Mouse (Mus musculus): Measurements from ENCODE around the gene Pdzrn4. TPM values are rescaled to one million over a fixed set of nuclear protein-coding genes. Genes with fewer than 3 reads are reported as not detected.

Gene Pdzrn4
- polyA plus RNA-seq, 1 experiment from 2014 or later: 1.9 TPM

DNA sequence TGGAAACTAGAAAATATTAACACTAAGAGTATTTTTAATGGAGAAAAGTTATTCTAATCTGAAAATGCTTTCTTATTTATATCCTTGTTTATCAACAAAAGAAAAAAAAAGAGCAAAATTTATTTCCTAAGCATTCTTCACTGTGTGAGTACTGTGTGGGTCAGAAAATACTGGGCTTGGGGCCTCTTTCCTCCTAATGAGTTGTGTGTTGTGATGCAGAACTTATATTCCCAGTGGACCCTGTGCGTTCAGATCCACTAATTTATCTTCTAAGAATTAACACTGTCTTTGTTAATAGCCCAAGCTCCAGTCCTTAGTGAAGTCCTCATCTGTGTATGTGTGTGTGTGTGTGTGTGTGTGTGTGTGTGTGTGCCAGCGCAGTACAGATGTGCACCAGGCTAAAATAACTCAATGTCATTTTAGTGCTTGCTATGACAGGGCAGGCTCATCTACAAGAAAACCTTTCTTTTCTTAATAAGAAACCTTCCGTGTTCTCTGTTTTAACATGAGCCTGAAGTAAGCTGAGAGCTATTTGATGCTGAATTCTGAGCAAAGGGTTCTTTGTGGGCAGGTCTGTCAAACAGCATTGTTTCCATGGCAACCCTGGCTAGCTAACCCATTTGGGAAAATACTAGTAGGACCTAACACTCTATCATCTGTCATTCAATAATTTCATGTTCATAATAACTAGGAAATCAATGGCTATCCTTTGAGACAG, 174.0 kb downstream of the Pdzrn4 start:
- Histone ChIP-seq H3K4me3 (replicated peaks) (no peak overlapping the region), H3K27me3 (replicated peaks) (no peaks in the 10 kb centered on the region), H3K4me2 (replicated peaks) (no peak overlapping the region), H3K9me3 (no peaks in the 10 kb centered on the region), H3K36me3 (no peaks in the 10 kb centered on the region), H3K27ac (no peak overlapping the region), H3K9ac (no peak overlapping the region), H3K4me1 (replicated peaks) (no peaks in the 10 kb centered on the region)
- no peak for ATAC-seq
- 78% methylated on average over 3 of the region's 3 CpGs for WGBS

DNA sequence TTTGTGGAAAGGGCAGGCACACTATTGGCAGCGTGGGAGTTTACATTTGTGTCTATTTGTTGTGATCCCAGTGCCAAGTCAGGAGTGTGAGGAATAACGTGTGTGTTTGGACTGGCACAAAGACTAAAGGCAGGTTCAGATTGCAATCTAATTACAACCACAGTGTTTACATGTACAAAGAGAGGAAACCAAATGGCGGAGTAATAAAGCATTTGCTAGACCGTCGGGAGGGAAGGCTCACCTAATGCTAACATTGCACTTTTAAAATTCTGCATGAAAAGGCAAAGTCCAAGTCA, 174.5 kb downstream of the Pdzrn4 start:
- WGBS: 40% methylated on average over 5 of the region's 5 CpGs

DNA sequence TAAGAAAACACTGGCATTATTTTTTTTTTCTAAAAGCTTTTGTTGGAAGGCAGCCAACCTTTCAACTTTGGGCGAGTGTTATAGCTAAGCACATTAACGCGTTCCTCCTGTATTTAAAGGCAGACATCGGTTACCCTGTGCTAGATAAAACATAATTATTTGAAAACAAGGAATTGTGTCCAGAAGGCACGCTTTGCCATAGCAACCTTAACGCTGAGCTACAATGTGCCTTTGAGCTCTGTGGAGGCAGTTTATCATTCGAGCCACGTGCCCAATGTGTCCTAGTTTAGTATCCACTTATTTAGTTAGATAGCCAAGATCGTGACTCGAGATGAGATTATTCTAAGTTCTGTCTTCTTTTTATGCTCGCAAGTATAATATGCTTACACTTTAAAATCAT, 180.8 kb downstream of the Pdzrn4 start:
- no peaks in the 10 kb centered on the region for H3K4me1 ChIP-seq (replicated peaks)
- no peaks in the 10 kb centered on the region for H3K27me3 ChIP-seq (replicated peaks)
- no peak overlapping the region for H3K4me2 ChIP-seq (replicated peaks)
- H3K36me3 ChIP-seq: no peaks in the 10 kb centered on the region
- H3K9me3 ChIP-seq: no peaks in the 10 kb centered on the region
- no peak overlapping the region for H3K27ac ChIP-seq
- no peak overlapping the region for H3K9ac ChIP-seq
- ATAC-seq: no peak
- H3K4me3 ChIP-seq (replicated peaks): no peak overlapping the region
- 43% methylated on average over 11 of the region's 11 CpGs for WGBS

More for the DNA sequence above, 174.5 kb downstream of the Pdzrn4 start:
- Histone ChIP-seq H3K27me3 (replicated peaks) (no peaks in the 10 kb centered on the region), H3K9me3 (no peaks in the 10 kb centered on the region), H3K4me3 (replicated peaks) (no peak overlapping the region), H3K36me3 (no peaks in the 10 kb centered on the region), H3K9ac (no peak overlapping the region), H3K4me2 (replicated peaks) (no peak overlapping the region), H3K4me1 (replicated peaks) (no peaks in the 10 kb centered on the region), H3K27ac (no peak overlapping the region)
- no peak for ATAC-seq

DNA sequence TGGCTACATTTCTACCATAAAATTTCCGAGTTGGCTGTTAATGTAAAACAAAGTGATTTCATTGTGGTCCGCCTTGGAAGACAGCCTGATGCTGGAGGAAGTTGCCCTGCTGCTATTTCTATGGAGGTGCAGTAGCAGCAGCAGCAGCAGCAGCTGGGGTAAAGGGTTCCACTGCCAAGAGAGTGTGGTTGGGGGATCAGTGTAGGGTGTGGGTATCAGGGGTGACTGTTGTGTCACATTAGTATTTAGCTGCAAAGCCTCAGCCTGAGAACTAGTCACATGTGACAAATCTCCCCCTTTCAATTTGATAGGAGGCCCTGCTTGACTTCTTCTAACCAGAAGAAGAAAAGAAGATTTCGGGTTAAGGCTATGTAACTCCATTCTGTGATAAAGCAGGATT, 183.5 kb downstream of the Pdzrn4 start:
- no peaks in the 10 kb centered on the region for H3K4me1 ChIP-seq (replicated peaks)
- no peak overlapping the region for H3K4me2 ChIP-seq (replicated peaks)
- no peaks in the 10 kb centered on the region for H3K27me3 ChIP-seq (replicated peaks)
- H3K9ac ChIP-seq: no peak overlapping the region
- H3K27ac ChIP-seq: no peak overlapping the region
- no peaks in the 10 kb centered on the region for H3K9me3 ChIP-seq
- no peak for ATAC-seq
- no peak overlapping the region for H3K4me3 ChIP-seq (replicated peaks)
- H3K36me3 ChIP-seq: no peaks in the 10 kb centered on the region
- 57% methylated on average over 3 of the region's 3 CpGs for WGBS

DNA sequence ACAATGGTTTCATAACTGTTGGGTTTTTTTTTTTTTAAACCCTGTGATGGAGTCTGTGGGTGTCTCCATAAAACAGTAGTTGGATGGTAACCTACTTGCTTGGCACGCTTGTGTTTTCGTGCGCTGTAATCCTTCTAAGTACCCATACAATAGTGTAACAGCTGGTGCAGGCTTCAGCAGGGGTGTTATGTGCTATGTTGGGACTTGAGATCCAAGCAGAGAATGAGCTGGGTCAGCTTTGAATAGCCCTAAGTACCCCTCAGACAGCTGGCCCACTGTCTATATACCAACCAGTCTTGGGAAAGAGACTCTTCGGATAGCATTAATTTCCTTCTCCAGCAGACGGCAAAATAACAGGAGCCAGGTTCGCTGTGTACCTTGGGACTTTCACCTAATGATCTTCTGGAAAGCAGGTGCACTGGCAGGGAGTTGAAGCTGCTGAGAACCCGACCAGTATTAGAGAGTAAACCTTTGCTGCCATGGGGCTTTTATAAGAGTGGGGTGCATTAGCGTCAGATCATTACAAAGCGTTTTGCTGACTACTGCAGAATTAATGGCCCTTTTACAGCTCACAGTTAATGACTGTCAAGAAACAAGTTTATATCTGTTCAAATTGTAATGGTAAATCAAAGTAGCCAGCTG, 184.2 kb downstream of the Pdzrn4 start:
- Histone ChIP-seq H3K9ac (no peak overlapping the region), H3K27ac (no peak overlapping the region), H3K27me3 (replicated peaks) (no peaks in the 10 kb centered on the region), H3K36me3 (no peaks in the 10 kb centered on the region), H3K4me2 (replicated peaks) (no peak overlapping the region), H3K9me3 (no peaks in the 10 kb centered on the region), H3K4me3 (replicated peaks) (no peak overlapping the region), H3K4me1 (replicated peaks) (no peaks in the 10 kb centered on the region)
- ATAC-seq: no peak
- WGBS: 67% methylated on average over 9 of the region's 9 CpGs

DNA sequence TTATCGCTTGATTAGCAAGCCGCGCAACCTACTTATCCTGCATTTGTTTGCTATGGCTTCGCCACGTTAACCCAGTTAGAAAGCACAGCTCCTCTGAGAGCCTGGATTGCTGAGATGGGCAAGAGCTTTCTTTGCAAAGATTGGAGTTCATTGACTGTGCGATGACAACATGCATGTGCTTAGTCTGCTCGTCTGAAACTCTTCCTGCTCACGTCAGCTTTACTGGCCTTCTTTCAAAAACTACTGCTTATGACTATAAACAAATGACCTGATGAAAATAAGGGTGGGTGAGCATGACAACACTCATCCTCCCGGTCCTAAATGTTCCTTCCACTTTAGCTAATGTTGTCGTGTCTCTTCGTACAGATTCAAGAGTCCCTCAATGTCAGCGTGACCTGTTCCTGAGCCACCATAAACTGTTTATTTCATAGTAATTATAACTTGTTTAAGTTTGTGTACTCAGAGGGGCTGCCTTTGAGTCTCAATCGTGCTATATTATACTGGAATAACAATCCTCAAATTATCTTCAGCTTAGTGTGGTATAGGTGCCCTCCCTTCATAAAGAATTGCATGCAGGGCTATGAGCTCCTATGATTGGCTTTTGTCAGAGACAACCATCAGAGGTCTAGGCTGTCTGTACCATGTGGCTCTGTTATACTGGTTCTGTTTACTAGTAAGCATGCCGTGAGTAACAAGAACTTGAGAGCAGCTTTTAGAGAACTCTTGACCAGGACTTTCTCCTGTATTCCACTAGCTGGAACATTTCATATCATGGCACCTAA, 187.9 kb downstream of the Pdzrn4 start:
- Histone ChIP-seq H3K27me3 (replicated peaks) (no peaks in the 10 kb centered on the region), H3K36me3 (no peaks in the 10 kb centered on the region), H3K4me1 (replicated peaks) (no peaks in the 10 kb centered on the region), H3K4me2 (replicated peaks) (no peak overlapping the region), H3K9me3 (no peaks in the 10 kb centered on the region), H3K4me3 (replicated peaks) (no peak overlapping the region), H3K9ac (no peak overlapping the region), H3K27ac (no peak overlapping the region)
- no peak for ATAC-seq
- WGBS: 73% methylated on average over 14 of the region's 14 CpGs

DNA sequence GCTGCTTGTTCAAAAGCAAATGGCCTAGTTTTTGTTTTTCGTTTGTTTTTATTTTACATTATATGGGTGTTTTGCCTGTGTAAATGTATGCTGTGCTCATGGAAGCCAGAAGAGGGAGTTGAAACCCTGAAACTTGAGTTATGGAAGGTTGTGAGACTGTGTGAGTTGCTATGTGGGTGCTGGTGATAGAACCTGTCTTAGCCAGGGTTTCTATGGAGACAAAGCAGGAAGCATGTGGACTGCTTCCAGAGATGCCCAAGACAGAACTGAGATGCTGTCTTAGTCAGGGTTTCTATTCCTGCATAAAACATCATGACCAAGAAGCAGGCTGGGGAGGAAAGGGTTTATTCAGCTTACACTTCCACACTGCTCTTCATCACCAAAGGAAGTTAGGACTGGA, 190.8 kb downstream of the Pdzrn4 start:
- ATAC-seq: no peak
- no peaks in the 10 kb centered on the region for H3K4me1 ChIP-seq (replicated peaks)
- no peak overlapping the region for H3K27ac ChIP-seq
- no peak overlapping the region for H3K9ac ChIP-seq
- no peak overlapping the region for H3K4me2 ChIP-seq (replicated peaks)
- H3K4me3 ChIP-seq (replicated peaks): no peak overlapping the region
- no peaks in the 10 kb centered on the region for H3K9me3 ChIP-seq
- no peaks in the 10 kb centered on the region for H3K36me3 ChIP-seq
- WGBS: 82% methylated on average over 1 of the region's 1 CpGs
- H3K27me3 ChIP-seq (replicated peaks): no peaks in the 10 kb centered on the region

DNA sequence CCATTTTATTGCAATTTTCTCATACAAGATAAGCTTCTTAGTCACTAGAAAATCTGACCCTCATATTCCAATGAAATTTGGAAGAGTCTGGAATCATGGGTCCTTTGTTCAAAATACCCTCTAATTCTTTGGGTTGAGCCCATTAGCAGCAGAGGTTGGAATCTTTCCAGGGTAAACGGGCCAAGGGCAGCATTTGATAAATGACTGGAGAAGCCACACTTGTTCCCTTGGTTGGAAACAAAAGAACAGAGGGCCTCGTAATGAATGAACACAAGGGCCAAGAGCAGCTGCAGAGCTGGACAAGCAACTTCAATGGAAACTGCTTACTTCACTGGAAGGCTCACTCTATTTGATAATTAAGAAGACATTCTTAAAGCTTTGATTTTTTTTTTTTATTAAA, 198.0 kb downstream of the Pdzrn4 start:
- Histone ChIP-seq H3K9me3 (no peaks in the 10 kb centered on the region), H3K4me1 (replicated peaks) (peaks cover 5% of the 10 kb centered on the region; the same call in 1 of the 2 replicates), H3K4me3 (replicated peaks) (no peak overlapping the region), H3K9ac (no peak overlapping the region), H3K27me3 (replicated peaks) (no peaks in the 10 kb centered on the region), H3K4me2 (replicated peaks) (no peak overlapping the region), H3K36me3 (no peaks in the 10 kb centered on the region), H3K27ac (no peak overlapping the region)
- 35% methylated on average over 2 of the region's 2 CpGs for WGBS
- ATAC-seq: no peak

DNA sequence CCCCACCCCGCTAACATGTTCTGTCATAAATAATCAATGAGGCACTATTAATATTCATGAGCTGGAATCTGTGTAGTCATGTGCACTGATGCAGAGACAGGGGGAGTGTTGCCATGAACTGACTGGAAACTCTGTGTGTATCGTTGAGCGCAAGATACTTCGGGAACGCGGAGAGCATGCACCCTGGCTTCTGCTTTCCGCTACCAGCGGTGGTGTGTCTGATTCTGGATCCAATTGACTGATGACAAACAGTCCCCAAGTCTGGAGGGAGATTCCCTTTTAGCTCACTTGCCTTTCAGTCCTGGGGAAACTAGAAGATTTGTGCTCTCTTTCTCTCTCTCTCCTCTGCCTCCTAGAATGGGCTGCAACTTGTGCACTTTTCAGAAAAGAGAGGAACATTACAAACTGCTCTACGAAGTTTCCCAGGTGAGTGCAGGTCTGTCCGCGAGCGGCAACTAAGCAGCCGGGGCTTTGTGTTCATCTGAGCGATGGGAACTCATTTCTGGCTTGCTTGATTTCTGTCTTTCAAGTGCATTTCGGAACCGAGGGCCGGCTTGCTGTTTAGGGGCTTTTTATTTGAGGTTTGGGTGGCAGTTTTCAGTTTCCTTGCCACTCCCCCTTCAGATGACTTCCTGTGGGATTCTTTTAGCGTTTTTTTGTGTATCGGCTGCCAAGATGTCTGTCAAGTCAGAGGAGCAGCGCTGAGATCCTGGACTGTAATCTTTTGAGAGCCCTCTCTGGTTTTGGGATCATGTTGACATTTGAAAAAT, 200.5 kb downstream of the Pdzrn4 start:
- Histone ChIP-seq H3K9ac (no peak overlapping the region), H3K27ac (no peak overlapping the region), H3K9me3 (no peaks in the 10 kb centered on the region), H3K4me2 (replicated peaks) (peak overlapping the region; percentile 56), H3K36me3 (no peaks in the 10 kb centered on the region), H3K4me1 (replicated peaks) (peaks cover 5% of the 10 kb centered on the region; the same call in 1 of the 2 replicates), H3K27me3 (replicated peaks) (no peaks in the 10 kb centered on the region), H3K4me3 (replicated peaks) (peak overlapping the region; percentile 19)
- 2% methylated on average over 20 of the region's 20 CpGs for WGBS
- peak; percentile 49; the same call in 1 of the 2 replicates for ATAC-seq

DNA sequence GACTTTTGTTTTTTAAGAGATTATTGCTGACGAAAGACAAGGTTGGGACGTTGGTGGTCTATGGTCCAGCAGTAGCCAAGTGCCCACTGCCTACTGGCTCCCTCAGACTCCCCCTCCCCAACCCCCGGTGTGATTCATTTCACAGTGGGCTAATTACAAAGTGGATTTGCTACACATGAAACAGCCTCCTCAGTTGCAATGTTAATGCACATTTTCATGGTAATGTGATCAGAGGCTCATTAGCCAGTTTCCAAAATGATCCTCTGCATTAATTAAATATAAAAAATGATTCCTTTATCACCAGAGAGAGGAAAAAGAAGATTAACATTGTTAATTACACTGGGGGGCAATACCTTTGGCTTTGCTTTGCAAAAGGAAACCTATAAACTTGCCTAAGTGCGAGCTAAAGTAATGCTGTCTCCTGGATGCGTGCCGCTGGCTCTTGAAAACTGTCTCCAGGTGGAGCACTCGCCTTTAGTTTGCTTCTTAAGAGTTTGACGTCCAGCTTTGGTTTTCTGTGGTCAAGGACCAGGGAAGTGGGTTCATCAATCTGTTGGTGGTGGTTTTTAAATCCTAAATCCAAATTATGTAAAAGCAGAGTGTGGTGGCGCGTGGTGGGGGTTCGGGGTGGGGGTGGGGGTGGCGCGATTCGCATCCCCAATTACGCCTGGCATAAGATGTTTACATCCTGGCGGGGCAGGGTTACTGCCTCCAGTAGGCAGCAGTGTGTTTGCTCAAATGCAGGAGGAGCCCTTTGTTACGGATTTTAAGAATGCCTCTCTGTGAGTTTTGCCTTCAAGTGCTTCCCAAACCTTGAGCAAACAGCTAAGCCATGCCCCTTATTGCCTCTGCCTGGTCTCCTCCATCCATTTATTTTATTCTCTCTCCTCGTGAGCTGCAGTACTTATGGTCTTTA, 202.0 kb downstream of the Pdzrn4 start:
- 5% methylated on average over 18 of the region's 18 CpGs for WGBS
- H3K4me1 ChIP-seq (replicated peaks): peaks cover 5% of the 10 kb centered on the region; the same call in 1 of the 2 replicates
- H3K36me3 ChIP-seq: no peaks in the 10 kb centered on the region
- H3K27me3 ChIP-seq (replicated peaks): no peaks in the 10 kb centered on the region
- no peak overlapping the region for H3K27ac ChIP-seq
- H3K9me3 ChIP-seq: no peaks in the 10 kb centered on the region
- no peak overlapping the region for H3K9ac ChIP-seq
- H3K4me3 ChIP-seq (replicated peaks): no peak overlapping the region; the same call in 1 of the 2 replicates
- peak overlapping the region; percentile 49 for H3K4me2 ChIP-seq (replicated peaks)
- ATAC-seq: no peak

DNA sequence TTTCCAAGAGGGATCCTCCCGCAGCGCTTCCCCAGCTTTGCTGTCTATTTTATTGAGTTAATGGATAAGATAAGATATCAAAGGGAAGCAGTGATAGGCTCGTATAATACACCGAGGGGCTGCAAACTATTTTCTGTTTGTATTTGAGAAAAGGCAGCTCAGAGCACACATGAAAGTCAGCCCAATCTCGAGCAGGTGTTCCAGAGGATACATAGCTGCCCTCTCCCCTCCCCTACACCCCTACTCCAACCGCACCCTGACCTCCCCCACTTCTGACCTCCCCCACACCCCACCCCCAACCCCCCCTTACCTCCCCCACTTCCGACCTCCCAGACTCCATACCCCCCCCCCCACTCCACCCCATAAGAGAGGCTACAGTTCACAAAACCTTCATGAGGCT, 202.7 kb downstream of the Pdzrn4 start:
- peaks cover 5% of the 10 kb centered on the region; the same call in 1 of the 2 replicates for H3K4me1 ChIP-seq (replicated peaks)
- H3K27me3 ChIP-seq (replicated peaks): no peaks in the 10 kb centered on the region
- no peaks in the 10 kb centered on the region for H3K9me3 ChIP-seq
- H3K4me2 ChIP-seq (replicated peaks): peak overlapping the region; percentile 49
- no peaks in the 10 kb centered on the region for H3K36me3 ChIP-seq
- no peak for ATAC-seq
- H3K4me3 ChIP-seq (replicated peaks): no peak overlapping the region
- H3K27ac ChIP-seq: no peak overlapping the region
- WGBS: 6% methylated on average over 7 of the region's 7 CpGs
- H3K9ac ChIP-seq: no peak overlapping the region

Measured in intestine, embryonic 15.5 days (tissue).